In the genomic region with DNA sequence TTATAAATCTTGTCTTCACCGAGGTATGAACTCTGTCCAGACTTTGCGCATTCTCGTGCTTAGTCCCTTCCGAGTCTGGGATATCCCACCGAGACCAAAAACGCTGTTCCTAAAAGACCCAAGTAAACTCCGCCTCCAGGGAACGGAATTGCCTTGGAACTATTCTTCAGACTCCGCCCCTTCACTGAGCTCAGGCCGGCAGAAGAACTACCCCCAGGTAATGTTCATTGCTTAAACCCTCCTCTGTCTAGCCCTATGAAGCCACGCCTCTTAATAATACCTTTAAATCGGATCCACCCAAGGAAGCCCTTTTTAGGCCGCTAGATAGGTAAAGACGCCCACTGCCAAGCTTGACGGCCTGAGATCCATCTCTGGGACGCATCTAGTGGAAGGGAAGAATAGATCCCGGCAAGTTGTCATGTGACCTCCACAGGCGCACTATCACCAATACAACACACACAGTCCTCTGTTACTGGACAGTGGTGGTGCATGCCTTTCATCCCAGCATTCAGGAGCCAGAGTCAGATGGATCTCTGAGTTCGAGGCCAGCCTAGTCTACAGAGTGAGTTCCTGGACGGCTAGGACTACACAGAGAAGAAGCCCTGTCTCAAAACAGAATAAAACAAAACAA, we compare ENCODE assay signal across 8 mouse cellular contexts. TPM values are rescaled to one million over a fixed set of nuclear protein-coding genes. Genes with fewer than 3 reads are reported as not detected.
DNase-seq lines count a peak whose midpoint lies in the region; ATAC-seq and TF ChIP-seq lines count a peak whose summit lies in the region.

No protein-coding gene starts in this region.

- TF ChIP-seq CTCF in bone marrow, adult 2 months (IDR thresholded peaks at IDR 0.05; ENCODE audit: control insufficient read depth, insufficient read depth, low read length) = no peak
- TF ChIP-seq CTCF in liver, embryonic 14.5 days (IDR thresholded peaks at IDR 0.05; ENCODE audit: low read depth) = no peak

- 6% methylated on average over 20 of the region's 20 CpGs for WGBS in bone marrow, adult 2 months
- 2% methylated on average over 20 of the region's 20 CpGs for WGBS in heart, embryonic 16.5 days
- 3% methylated on average over 20 of the region's 20 CpGs for WGBS in liver, embryonic 14.5 days (ENCODE audit: insufficient replicate concordance)
- WGBS in stomach, embryonic 14.5 days = 3% methylated on average over 20 of the region's 20 CpGs

- ATAC-seq in heart, embryonic 16.5 days (replicated peaks; ENCODE audit: extremely low read depth, insufficient read depth, low FRiP score) = no peak
- peak; percentile 33; the same call in 1 of the 2 replicates for ATAC-seq in liver, embryonic 14.5 days (ENCODE audit: insufficient read depth)
- ATAC-seq in stomach, embryonic 14.5 days (ENCODE audit: insufficient number of reproducible peaks, insufficient read depth, low FRiP score, low read depth) = peak; percentile 15

- peak; percentile 81 for DNase-seq in embryo, embryonic 10 days (ENCODE audit: low spot score)
- no peak for DNase-seq in embryo, embryonic 9.5 days (ENCODE audit: extremely low spot score)
- no peak for DNase-seq in liver, embryonic 14.5 days (ENCODE audit: low read depth in 3 of 3, low spot score in 3 of 3)
- no peak for DNase-seq in layer of hippocampus, postnatal 10 days (ENCODE audit: low spot score in 2 of 2)
- no peak for DNase-seq in ovary, postnatal 10 days (ENCODE audit: low spot score)

- peak overlapping the region; percentile 45 for H3K4me3 ChIP-seq in bone marrow, adult 2 months (replicated peaks; ENCODE audit: control insufficient read depth, low read depth, low read length)
- peak overlapping the region; percentile 59 for H3K4me3 ChIP-seq in heart, embryonic 16.5 days (ENCODE audit: low read length)
- H3K4me3 ChIP-seq in liver, embryonic 14.5 days (ENCODE audit: insufficient read depth in 1 of 2, low read depth in 2 of 2, low read length in 2 of 2) = peak overlapping the region; percentile 55 to 60
- H3K4me3 ChIP-seq in stomach, embryonic 14.5 days (ENCODE audit: low read depth, low read length) = peak overlapping the region; percentile 70

- 0 out of 2 replicates have a peak overlapping the region, but pooled peaks have one; percentile 3 for H3K9ac ChIP-seq in heart, embryonic 16.5 days (ENCODE audit: low read length)
- H3K9ac ChIP-seq in liver, embryonic 14.5 days (replicated peaks) = no peak overlapping the region
- no peak overlapping the region for H3K9ac ChIP-seq in stomach, embryonic 14.5 days (replicated peaks; ENCODE audit: low read depth, low read length)

- H3K9me3 ChIP-seq in heart, embryonic 16.5 days (replicated peaks; ENCODE audit: control insufficient read depth, low read length) = no peaks in the 10 kb centered on the region
- H3K9me3 ChIP-seq in liver, embryonic 14.5 days (ENCODE audit: control insufficient read depth, low read length) = no peaks in the 10 kb centered on the region
- no peaks in the 10 kb centered on the region for H3K9me3 ChIP-seq in stomach, embryonic 14.5 days (ENCODE audit: control insufficient read depth, low read depth, low read length)

- H3K4me1 ChIP-seq in bone marrow, adult 2 months (ENCODE audit: control insufficient read depth, insufficient read depth, low read length) = peaks cover 3% of the 10 kb centered on the region
- peaks cover 16% of the 10 kb centered on the region for H3K4me1 ChIP-seq in heart, embryonic 16.5 days (ENCODE audit: control insufficient read depth, insufficient read depth, low read length)
- H3K4me1 ChIP-seq in liver, embryonic 14.5 days (replicated peaks; ENCODE audit: control insufficient read depth in 2 of 2, insufficient read depth in 2 of 2, low read length in 1 of 2) = peaks cover 21 to 23% of the 10 kb centered on the region in 2 experiments
- peaks cover 22% of the 10 kb centered on the region for H3K4me1 ChIP-seq in stomach, embryonic 14.5 days (ENCODE audit: control insufficient read depth, insufficient read depth, low read length)

- no peak for TF ChIP-seq POLR2A in bone marrow, adult 2 months (IDR thresholded peaks at IDR 0.05; ENCODE audit: borderline replicate concordance, control insufficient read depth, low read depth, low read length)

- H3K27ac ChIP-seq in bone marrow, adult 2 months (ENCODE audit: control insufficient read depth, insufficient read depth, low read depth, low read length, poor library complexity) = no peak overlapping the region
- H3K27ac ChIP-seq in heart, embryonic 16.5 days (ENCODE audit: low read length) = peak overlapping the region; percentile 15; the same call in 1 of the 2 replicates
- no peak overlapping the region for H3K27ac ChIP-seq in liver, embryonic 14.5 days
- H3K27ac ChIP-seq in stomach, embryonic 14.5 days (ENCODE audit: low read length) = peak overlapping the region; percentile 96

- H3K4me2 ChIP-seq in heart, embryonic 16.5 days (ENCODE audit: low read depth, low read length) = peak overlapping the region; percentile 65
- peak overlapping the region; percentile 77 for H3K4me2 ChIP-seq in liver, embryonic 14.5 days (ENCODE audit: low read depth)
- H3K4me2 ChIP-seq in stomach, embryonic 14.5 days (replicated peaks; ENCODE audit: low read depth, low read length) = peak overlapping the region; percentile 76

- peaks cover 22% of the 10 kb centered on the region for H3K27me3 ChIP-seq in heart, embryonic 16.5 days (ENCODE audit: control insufficient read depth, insufficient read depth, low read length)
- peaks cover 16% of the 10 kb centered on the region for H3K27me3 ChIP-seq in liver, embryonic 14.5 days (ENCODE audit: control insufficient read depth, insufficient read depth, low read length)
- H3K27me3 ChIP-seq in stomach, embryonic 14.5 days (ENCODE audit: control insufficient read depth, insufficient read depth, low read length) = 0 out of 2 replicates have a peak, but pooled peaks cover 2% of the 10 kb centered on the region

- H3K36me3 ChIP-seq in heart, embryonic 16.5 days (ENCODE audit: control insufficient read depth, insufficient read depth) = no peaks in the 10 kb centered on the region
- H3K36me3 ChIP-seq in liver, embryonic 14.5 days (replicated peaks; ENCODE audit: control insufficient read depth, insufficient read depth, low read depth) = no peaks in the 10 kb centered on the region
- H3K36me3 ChIP-seq in stomach, embryonic 14.5 days (ENCODE audit: control insufficient read depth, insufficient read depth, low read length) = no peaks in the 10 kb centered on the region

- TF ChIP-seq EP300 in liver, embryonic 14.5 days (IDR thresholded peaks at IDR 0.05; ENCODE audit: low read depth) = no peak

RNA-seq across cellular contexts. Expression of a gene that starts 4.6 kb away (rescaled TPM):
- 0.50 and 1.9 TPM in 2 replicates for polyA plus RNA-seq in bone marrow, adult 2 months (2011; ENCODE audit: insufficient read depth, insufficient read length, low replicate concordance, missing spikeins)
- 21.1 and 23.4 TPM in 2 replicates for polyA plus RNA-seq in heart, embryonic 16.5 days (2015; fragmentation: Nextera tagmentation; extraction: Ambion mirVana)
- polyA plus RNA-seq in liver, embryonic 14.5 days (2012; rRNA removed) = 1.7 and 2.0 TPM in 2 replicates
- polyA plus RNA-seq in liver, embryonic 14.5 days (2014; fragmentation: Nextera tagmentation; extraction: Ambion mirVana) = 2.8 and 3.4 TPM in 2 replicates
- polyA plus RNA-seq in stomach, embryonic 14.5 days (2014; fragmentation: Nextera tagmentation; extraction: Ambion mirVana) = 88.3 and 90.1 TPM in 2 replicates
- total RNA-seq in layer of hippocampus, postnatal 10 days (2021) = 10 to 100 TPM in 1 of 2 experiments, 1 to 10 TPM in 1; 9.9 to 10.2 TPM

RNA-seq across cellular contexts. Expression of a gene that starts 12.8 kb away (rescaled TPM):
- polyA plus RNA-seq in bone marrow, adult 2 months (2011; ENCODE audit: insufficient read depth, insufficient read length, low replicate concordance, missing spikeins) = not detected in 2 replicates
- 3.2 and 4.6 TPM in 2 replicates for polyA plus RNA-seq in heart, embryonic 16.5 days (2015; fragmentation: Nextera tagmentation; extraction: Ambion mirVana)
- 0.18 and 0.21 TPM in 2 replicates for polyA plus RNA-seq in liver, embryonic 14.5 days (2012; rRNA removed)
- 0.25 and 0.28 TPM in 2 replicates for polyA plus RNA-seq in liver, embryonic 14.5 days (2014; fragmentation: Nextera tagmentation; extraction: Ambion mirVana)
- polyA plus RNA-seq in stomach, embryonic 14.5 days (2014; fragmentation: Nextera tagmentation; extraction: Ambion mirVana) = 6.4 and 7.7 TPM in 2 replicates
- 10 to 100 TPM; 96.6 to 98.0 TPM for total RNA-seq in layer of hippocampus, postnatal 10 days (2021)

RNA-seq across cellular contexts. Expression of a gene that starts 15.8 kb away (rescaled TPM):
- 6.1 and 15.0 TPM in 2 replicates for polyA plus RNA-seq in bone marrow, adult 2 months (2011; ENCODE audit: insufficient read depth, insufficient read length, low replicate concordance, missing spikeins)
- 94.1 and 98.6 TPM in 2 replicates for polyA plus RNA-seq in heart, embryonic 16.5 days (2015; fragmentation: Nextera tagmentation; extraction: Ambion mirVana)
- 34.7 and 37.0 TPM in 2 replicates for polyA plus RNA-seq in liver, embryonic 14.5 days (2012; rRNA removed)
- 58.6 and 60.0 TPM in 2 replicates for polyA plus RNA-seq in liver, embryonic 14.5 days (2014; fragmentation: Nextera tagmentation; extraction: Ambion mirVana)
- 112 and 117 TPM in 2 replicates for polyA plus RNA-seq in stomach, embryonic 14.5 days (2014; fragmentation: Nextera tagmentation; extraction: Ambion mirVana)
- total RNA-seq in layer of hippocampus, postnatal 10 days (2021) = 10 to 100 TPM; 24.7 to 29.9 TPM

RNA-seq across cellular contexts. Expression of a gene that starts 22.2 kb away (rescaled TPM):
- 0.68 and 3.6 TPM in 2 replicates for polyA plus RNA-seq in bone marrow, adult 2 months (2011; ENCODE audit: insufficient read depth, insufficient read length, low replicate concordance, missing spikeins)
- polyA plus RNA-seq in heart, embryonic 16.5 days (2015; fragmentation: Nextera tagmentation; extraction: Ambion mirVana) = 1.8 and 2.2 TPM in 2 replicates
- 0.42 and 0.54 TPM in 2 replicates for polyA plus RNA-seq in liver, embryonic 14.5 days (2012; rRNA removed)
- 0.13 and 0.28 TPM in 2 replicates for polyA plus RNA-seq in liver, embryonic 14.5 days (2014; fragmentation: Nextera tagmentation; extraction: Ambion mirVana)
- 2.4 and 3.3 TPM in 2 replicates for polyA plus RNA-seq in stomach, embryonic 14.5 days (2014; fragmentation: Nextera tagmentation; extraction: Ambion mirVana)
- total RNA-seq in layer of hippocampus, postnatal 10 days (2021) = 10 to 100 TPM; 26.4 to 26.6 TPM

RNA-seq across cellular contexts. Expression of a gene that starts 25.8 kb away (rescaled TPM):
- polyA plus RNA-seq in bone marrow, adult 2 months (2011; ENCODE audit: insufficient read depth, insufficient read length, low replicate concordance, missing spikeins) = 0.74 and 2.3 TPM in 2 replicates
- 2.3 and 2.8 TPM in 2 replicates for polyA plus RNA-seq in heart, embryonic 16.5 days (2015; fragmentation: Nextera tagmentation; extraction: Ambion mirVana)
- 0.63 and 1.0 TPM in 2 replicates for polyA plus RNA-seq in liver, embryonic 14.5 days (2012; rRNA removed)
- polyA plus RNA-seq in liver, embryonic 14.5 days (2014; fragmentation: Nextera tagmentation; extraction: Ambion mirVana) = 0.50 and 0.73 TPM in 2 replicates
- 25.8 and 27.3 TPM in 2 replicates for polyA plus RNA-seq in stomach, embryonic 14.5 days (2014; fragmentation: Nextera tagmentation; extraction: Ambion mirVana)
- total RNA-seq in layer of hippocampus, postnatal 10 days (2021) = 100 to 1,000 TPM; 743 to 783 TPM

Comparison
In these comparisons a context has a peak if more than half of its experiments do, and no peak if none do; other contexts are left out.
1. H3K27ac ChIP-seq: peak in heart, embryonic 16.5 days (single experiment) and stomach, embryonic 14.5 days (single experiment); none in bone marrow, adult 2 months (single experiment) and liver, embryonic 14.5 days (single experiment).
2. Peak in every context shown above with its lines, with median percentiles within 50 percentile points of each other: H3K4me3 ChIP-seq and H3K4me2 ChIP-seq.